Mouse (Mus musculus): Measurements from ENCODE around the gene Tex9.

Tex9 gene

DNA sequence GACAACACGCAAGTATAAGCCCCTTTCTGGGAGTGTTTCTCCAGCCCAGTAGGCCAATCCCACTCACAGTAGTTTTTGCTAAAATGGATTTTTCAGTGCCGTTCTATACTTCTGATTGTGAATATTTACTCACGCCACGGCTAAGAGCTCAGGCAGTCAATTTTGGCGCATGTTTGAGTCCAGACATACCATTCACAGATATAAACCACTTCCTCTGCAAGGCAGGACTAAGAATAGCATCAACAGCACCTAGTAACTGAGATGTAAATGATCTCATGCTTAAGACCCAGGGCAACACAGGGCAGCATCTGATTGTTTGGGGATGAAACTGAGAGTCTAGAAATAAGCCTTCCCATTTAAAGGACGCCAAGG lies at the start of gene Tex9:
Tex9 (minus strand) TSS at position 19 of the 372 bp plus-strand sequence.
- no peak for DNase-seq

DNA sequence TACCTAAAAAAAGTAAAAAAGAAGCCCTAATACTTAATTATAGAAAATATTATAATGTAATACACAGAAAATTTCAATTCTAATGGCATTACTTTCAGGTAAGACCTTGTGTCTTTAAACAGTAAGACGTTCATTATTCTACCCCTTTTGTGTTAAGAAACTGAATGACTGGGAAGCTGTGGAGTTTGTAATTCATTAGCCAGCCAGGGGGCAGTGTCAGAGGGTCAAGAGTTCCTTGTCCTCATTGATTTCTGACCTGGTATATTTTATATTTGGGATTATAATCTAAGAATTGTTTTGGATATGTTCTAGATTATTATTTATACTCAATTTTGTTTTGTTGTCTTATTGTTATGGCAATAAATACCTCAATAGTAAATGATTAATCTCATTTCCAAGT lies 45.1 kb upstream of the Tex9 start:
- DNase-seq: no peak

- DNase-seq: no peak
Measured at GRCm38 (mm10) chr9:72535394-72535793, 43.4 kb upstream of the Tex9 start.

DNA sequence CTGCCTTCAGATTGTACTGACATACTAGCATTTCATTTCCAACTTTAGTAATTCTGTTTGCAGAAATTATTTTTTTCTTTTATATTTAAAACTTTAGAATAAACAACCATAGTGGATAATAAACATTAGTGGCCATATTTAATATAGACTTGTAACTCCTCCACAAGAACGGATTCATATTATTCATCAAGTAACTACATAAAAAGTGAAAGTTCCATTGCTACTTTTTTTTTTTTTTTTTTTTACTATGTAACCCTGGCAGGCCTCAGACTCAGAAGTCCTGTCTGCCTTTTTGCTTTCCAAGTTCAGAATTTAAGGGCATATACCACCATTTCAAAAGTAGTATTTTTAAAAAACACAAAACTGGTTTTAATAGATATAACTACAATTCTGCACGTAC lies 43.0 kb upstream of the Tex9 start:
- DNase-seq: no peak

DNA sequence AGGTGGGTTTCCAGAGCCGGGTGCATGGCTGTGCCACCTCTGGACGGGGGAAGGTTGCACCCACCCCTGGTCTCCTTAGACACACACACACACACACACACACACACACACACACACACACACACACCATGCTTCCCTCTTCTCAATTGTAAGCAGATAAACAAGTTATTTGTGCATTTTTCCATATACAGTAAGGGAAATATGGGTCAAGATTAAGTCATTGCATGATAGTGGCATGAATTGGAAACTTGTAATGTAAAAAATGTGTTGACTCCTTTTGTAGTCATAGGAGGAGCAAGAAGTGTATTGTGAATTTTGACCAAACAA lies 41.0 kb upstream of the Tex9 start:
- no peak for DNase-seq

DNA sequence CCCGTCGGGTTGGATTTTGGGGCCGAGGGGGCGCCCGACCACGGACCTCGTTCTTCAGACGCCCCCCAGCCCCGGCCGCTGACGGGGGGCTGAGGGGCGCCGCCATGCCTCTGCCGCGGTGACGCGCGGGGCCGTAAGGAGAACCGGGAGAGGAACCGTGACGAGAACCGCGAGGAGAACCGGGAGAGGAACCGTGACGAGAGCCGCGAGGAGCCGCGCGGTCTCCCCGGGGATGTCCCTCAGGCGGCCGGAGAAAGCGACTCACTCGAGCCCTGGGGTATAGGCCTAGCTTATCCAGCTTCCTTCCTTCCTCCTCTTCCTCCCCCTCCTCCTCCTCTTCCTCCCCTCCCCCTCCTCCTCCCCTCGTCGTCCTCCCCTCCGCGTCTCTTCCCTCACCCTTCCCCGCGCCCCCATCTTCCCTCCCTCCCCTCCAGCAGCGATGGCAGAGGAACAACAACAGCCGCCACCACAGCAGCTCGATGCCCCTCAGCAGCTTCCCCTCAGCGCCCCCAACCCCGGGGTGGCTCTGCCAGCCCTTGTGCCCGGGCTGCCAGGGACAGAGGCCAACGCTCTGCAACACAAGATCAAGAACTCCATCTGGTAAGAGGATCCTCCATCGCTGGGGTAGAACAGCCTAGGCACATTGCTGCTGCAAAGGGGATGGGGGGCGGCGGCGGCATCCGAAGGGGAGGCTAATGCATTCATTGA lies 40.5 kb upstream of the Tex9 start:
- peak; percentile 74 for DNase-seq

GRCm38 (mm10) chr9:72531996-72532380 lies 40.0 kb upstream of the Tex9 start, which contains the start of gene Rfx7:
Rfx7 (plus strand) TSS chr9:72532240.
- DNase-seq: peak; percentile 84

- peak; percentile 78 for DNase-seq
Measured at GRCm38 (mm10) chr9:72531291-72531995, 39.4 kb upstream of the Tex9 start.

- no peak for DNase-seq
Measured at GRCm38 (mm10) chr9:72530824-72531223, 38.8 kb upstream of the Tex9 start.

- DNase-seq: peak; percentile 81
Measured at GRCm38 (mm10) chr9:72530237-72530636, 38.2 kb upstream of the Tex9 start.

GRCm38 (mm10) chr9:72526091-72526490 lies 34.1 kb upstream of the Tex9 start:
- no peak for DNase-seq

- no peak for DNase-seq
Measured at GRCm38 (mm10) chr9:72520849-72521248, 28.8 kb upstream of the Tex9 start.

GRCm38 (mm10) chr9:72519246-72519645 lies 27.2 kb upstream of the Tex9 start:
- DNase-seq: no peak

DNA sequence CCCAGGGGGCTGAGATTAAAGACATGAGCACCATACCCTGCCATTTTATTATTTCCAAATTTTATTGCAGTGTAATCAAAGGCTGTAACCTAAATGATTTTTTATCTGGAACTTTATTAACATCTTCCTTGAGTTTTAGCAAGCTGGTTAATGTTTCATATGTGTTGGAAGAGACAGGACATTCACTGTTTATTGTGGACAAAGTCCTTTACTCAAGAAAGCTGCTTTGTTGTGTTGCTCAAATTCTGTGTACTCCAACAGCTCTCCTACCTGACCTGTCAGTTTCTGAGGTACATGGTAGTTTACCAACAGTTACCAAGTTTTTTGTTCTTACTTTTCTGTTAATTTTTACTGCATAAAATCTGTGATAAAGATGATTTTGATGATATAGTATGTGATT lies 23.4 kb upstream of the Tex9 start:
- DNase-seq: no peak

- no peak for DNase-seq
Measured at GRCm38 (mm10) chr9:72512229-72512981, 20.4 kb upstream of the Tex9 start.

DNA sequence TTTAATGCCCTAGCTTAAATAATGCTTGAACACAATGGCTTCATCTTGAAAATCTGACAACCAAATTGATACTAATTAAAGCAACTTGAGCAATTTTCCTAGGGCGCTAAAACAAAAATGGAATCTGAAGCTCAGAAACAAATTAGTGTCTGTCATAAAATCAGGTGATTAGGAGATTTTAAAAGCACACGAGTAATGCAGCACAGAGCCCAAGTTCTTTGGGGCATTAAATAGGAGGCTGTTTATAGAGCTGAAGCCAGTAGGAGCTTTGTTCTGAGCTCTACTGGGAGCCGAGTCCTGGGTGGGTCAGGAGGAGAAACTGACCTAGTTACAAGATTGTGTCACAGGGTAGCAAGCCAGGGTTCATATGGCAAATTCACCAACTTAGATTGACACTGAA lies 5.2 kb upstream of the Tex9 start:
- no peak for DNase-seq

DNA sequence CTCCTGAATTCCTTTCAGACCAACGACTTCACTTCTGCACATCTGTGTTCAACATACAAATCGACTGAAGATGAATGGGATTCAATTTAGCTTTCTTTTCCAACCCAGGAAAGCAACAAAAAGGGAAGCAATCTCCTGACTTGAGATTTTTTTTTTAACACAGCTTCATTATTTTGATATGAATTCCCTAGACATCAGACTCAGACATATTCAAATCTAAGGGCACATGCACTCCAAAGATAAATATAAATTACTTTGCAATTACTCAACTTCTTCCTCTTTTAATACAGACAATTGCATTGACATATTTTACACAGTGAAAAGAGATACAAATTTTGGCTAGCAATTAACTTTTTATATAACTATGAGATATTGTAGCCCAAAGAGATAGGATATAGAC lies 4.7 kb upstream of the Tex9 start:
- no peak for DNase-seq

DNA sequence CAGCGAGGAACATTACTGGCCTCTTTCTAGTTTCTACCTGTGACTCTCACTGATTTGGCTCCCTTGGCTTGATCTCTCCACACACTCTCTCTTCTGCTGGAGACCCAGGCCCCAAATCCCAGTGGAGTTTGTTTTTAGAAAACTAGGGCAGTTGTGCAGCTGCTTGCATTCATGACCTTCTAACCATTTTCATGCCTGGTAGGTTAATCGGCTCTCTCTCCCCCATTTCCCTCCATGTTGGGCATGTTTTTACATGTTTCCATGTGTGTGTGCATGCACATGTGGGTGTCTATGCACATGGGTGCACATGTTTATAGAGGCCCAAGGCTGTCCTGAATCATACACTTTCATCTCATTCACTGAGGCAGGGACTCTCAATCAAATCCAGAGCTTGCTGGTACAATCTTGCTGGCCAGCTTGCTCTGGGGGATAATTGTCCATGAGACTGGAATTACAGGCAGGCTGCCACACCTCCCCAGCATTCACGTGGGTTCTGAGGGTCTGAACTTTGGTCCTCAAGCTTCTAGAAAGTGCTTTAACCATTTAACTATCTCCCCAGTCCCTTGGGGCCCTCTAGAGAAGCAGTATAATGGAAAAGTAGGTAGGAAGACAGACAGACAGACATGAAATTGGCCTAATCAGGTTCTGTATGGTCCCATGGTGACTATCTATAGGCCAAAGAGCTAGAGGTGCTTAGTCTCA lies 2.1 kb upstream of the Tex9 start:
- DNase-seq: no peak

- no peak for DNase-seq
Measured at GRCm38 (mm10) chr9:72493465-72493864, 1.5 kb upstream of the Tex9 start.

DNA sequence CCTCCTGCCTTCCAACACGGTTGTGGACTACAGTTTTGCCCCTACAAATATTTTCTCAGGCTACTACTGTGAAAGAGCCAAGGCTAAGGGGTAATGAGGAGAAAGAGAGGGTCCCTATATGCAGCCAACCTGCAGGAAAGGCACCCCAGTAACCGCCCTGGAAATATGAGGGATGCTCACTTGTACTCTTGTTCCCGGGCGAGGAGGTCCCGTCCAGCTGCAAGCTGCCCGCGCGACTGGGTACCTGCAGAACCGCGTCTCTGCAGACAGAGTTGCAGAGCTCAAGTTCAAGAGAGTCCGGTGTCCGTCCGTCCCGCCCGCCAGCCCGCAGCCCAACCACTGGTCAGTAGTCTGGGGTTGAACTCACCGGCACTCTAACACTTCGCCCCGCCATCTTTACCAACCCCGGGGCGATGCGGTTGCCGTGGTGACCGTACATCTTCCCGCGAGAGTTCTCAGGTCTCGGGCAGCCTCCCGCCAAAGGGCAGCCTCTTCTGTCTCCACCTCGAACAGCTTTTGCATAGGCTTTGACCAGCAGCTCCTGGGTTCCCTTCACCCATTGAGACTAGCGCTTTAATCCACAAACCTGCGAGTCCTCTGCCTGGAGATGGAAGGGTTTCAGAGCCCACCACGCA lies 336 bp downstream of the Tex9 start:
- peak; percentile 85 for DNase-seq

- DNase-seq: no peak
Measured at GRCm38 (mm10) chr9:72489131-72489530, 2.9 kb downstream of the Tex9 start.

DNA sequence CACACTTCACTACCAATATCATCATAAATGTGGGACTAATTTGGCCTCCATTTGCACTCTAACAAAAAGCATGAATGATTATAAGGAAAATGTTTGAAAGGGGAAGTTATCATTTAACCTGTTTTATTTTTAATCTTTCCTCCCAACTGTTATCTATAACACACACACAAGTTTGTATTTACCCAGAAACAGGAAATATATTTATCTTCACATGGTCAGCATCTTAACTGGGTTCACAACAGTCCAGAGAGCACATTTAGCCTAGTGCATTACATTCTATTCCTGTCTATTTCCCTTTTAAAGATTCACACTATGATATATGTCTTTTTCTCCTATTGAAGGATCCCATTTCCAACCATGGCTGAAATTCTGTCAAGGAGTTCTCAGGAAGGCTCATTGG lies 3.5 kb downstream of the Tex9 start:
- no peak for DNase-seq

GRCm38 (mm10) chr9:72479276-72479675 lies 12.7 kb downstream of the Tex9 start:
- DNase-seq: no peak

Data from cerebellum, adult 11-12 months (tissue).